Mouse (Mus musculus) R1 (cell line): ENCODE results near the gene 4933425L06Rik.

ENCODE experiments used
- DNase-seq: peaks from one replicate; pipeline ENCODE4 v3.0.0-alpha.2; 2018; ENCODE audit warnings: low read depth, low spot score

Gene 4933425L06Rik

DNA sequence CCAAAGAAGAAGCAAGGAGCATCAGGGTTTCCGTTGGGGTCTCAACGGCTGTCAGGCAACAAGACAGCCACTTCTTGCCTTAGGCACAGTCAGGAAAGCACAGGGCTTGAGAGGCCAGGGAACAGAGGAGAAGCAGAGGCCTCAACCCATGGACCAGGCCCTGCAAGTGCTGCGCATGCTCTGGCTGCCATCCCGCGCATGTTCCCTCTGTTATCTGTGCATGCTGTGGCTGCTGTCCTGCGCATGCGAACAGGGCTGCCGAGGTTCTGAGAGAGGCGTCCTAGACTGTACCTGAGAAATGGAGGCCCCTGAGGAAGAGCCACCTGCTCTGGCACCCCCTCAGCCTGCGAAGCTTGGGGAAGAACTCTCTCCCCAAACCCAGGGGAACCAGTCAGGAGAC lies at the start of gene 4933425L06Rik:
Gene 4933425L06Rik, plus strand, starts transcription at position 261 of the 400 bp plus-strand sequence.
- peak; percentile 42 for DNase-seq

DNA sequence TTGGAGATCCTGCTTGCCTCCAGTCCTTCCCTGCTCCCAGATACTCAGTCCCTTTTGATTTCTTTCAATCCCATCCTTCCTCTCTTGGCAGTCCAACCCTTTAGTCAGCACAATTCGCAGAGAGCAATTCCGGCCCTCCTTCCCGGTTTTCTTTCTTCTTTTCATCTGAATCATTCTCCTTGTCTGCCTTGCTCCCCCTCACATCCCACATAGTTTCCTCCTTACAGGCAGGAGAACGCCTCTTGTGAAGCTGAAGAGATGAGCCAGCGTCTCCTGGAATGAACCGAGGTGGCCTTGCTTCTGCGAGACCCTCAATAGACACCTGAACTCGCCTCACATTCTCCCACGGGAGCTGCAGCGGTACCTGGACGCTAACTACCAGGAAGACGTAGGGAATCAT lies 44.1 kb upstream of the 4933425L06Rik start:
- DNase-seq: no peak

DNA sequence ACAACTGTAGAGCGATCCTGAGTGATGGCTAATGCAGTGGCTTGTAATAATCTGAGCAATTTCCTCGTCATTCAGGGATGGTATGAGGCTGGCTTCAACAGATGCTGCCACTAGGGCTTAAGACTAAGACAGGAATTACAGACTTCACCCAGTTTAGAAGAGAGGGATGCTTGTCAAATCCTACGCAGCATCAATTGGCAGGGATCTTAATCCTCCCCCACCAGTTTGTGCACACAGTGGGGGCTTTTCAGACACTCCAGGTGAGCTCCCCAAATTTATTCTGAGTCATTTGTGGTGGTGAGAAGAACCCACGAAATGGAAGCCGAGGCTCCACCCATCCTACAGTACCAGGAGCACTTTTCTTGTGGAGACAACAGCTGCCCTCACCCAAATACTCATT lies 43.6 kb upstream of the 4933425L06Rik start:
- DNase-seq: no peak

DNA sequence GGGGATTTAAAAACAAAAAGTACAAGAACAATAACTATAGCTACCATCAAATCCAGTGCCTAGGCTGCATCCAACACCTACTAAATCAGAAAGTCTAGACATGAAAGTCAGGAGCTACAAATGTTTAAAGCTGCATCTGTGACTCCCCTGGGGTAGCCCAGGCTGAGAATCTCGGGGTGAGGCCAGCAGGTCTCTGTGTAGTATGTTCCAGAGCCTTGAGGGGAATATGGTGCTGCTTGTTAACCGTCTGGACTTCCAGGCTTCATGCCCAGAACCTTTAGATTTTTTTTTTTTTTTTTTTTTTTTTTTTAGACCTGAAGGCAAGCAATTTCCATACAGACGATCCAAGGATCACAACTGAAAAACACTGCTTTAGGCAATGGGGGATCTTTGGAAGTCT lies 38.0 kb upstream of the 4933425L06Rik start:
- no peak for DNase-seq

DNA sequence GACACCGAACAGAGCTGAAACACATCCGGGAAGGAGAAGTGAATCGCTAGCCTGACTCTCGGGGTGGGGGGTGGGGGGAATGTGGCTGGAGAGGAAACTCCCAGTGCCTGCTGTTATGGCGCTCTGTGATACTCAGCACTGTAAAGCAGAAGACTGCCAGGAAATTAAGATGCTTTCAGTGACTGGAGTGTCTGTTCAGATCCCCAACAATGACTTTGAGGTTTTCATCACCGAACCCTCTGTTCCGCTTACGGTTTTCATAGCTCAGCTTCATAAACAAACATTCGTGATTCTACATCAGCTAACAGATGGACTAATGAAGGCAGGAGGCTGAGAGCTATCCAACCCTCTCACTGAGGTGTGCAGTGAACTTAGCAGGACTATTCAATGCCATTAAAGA lies 34.5 kb upstream of the 4933425L06Rik start:
- no peak for DNase-seq

DNA sequence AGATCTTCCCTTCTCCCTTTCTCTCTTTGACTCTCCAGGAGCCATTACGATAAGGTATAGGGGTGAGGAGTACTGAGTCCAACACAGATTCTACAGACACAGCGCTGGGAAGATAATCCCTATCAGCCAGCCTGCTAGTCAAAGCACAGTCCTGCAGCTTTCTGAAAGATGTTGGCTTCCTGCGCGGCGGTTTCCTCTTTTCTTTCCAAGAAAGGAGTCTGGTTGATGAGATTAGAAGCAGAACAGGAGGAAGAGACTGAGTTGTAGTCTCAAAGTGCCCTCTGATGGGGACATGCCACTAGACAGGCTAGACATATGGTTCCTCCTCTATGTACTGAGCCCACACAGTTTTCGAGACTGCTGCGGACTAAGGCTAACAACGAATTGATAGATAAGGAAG lies 33.3 kb upstream of the 4933425L06Rik start:
- DNase-seq: no peak

DNA sequence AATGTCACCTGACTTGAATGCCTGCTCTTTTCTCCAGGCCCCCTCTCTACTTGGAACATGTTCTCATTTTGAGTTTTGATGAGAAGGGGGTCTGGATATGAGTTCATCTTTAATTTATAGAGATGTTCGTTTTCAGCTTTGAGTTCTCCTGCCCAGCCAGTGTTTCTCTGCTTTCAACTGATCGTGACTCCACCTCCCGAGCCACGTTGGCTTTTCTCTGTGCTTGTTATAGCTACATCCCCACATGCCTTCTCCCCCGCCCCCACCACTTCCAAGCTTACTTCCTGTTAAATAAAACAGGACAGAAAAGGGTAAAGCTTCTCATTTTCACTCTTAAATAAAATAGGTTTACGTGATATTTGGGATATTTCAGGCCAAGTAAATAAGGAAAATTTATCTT lies 30.5 kb upstream of the 4933425L06Rik start:
- no peak for DNase-seq

DNA sequence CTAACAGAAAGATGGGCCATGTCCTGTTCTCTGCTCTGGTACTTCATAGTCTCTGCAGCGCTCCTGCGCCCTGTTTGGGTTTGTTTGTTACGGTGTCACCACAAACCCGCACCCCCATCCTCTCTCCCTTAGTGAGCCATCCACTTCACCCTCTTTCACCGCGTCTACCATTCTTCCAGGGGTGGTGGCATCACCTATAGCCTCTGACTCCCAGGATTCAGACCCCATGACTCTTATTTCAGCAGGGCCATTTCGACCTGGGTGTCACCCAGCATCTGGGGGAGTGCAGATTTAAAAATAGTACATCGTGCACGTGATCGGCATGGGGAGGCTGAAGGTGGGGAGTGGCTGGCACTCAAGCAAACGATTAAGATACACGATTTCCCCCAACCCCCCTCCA lies 28.3 kb upstream of the 4933425L06Rik start:
- no peak for DNase-seq

DNA sequence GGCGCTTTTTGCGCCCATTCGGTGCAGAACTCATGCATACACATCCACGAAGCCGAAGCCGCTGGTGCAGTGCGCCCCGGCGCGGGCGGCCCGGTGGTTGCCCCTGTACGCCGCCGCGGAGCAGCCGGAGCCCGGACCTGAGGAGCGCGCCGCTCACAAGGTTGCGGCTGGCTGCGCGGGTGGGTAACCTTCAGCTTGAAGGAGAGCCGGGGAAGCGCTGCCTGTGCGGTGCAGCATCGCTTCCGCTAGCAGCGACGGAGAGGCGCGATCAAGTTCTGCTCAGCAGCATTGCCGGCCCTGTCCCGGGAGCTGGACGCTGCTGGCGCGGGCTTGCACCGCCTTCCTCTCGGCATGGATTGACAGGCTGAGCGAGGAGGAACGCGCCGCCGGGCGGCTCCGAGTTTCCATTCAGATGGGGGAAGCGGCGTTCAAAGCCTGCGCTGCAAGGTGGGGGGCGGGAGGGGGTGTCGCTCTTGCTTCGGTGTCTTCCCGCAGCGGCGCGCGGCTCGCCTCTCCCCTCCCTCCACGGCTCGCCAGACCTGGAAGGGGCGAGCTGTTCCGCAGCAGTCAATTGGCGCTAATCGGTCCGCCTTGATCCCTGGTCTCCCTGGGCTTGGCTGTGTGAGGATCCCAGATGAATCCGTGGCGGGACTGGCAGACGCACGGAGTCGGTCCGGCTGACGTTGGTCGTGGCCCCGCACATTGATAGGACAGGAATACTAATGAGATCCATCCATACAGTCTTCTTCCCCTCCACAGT lies 27.6 kb upstream of the 4933425L06Rik start, which contains the start of gene Rgs7bp:
Gene Rgs7bp, minus strand, starts transcription at position 750 of the 760 bp plus-strand sequence.
- DNase-seq: peak; percentile 72

DNA sequence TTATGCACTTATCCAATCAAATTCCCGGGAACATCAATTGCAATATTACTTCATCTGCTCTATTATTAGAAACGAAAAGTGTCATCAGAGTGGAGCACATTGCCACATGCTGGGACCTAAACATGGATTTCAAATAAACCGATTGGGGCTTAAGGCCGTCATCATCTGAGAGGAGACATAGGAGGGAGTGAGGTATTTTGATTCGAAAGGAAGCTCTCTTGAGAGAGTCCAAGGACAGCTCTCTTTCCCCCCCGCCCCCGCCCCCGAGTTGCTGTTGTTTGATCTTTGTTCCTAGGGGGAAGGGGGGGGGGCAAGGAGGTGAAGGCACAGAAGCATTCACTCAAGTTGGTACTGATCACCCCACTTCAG lies 27.0 kb upstream of the 4933425L06Rik start:
- DNase-seq: no peak

DNA sequence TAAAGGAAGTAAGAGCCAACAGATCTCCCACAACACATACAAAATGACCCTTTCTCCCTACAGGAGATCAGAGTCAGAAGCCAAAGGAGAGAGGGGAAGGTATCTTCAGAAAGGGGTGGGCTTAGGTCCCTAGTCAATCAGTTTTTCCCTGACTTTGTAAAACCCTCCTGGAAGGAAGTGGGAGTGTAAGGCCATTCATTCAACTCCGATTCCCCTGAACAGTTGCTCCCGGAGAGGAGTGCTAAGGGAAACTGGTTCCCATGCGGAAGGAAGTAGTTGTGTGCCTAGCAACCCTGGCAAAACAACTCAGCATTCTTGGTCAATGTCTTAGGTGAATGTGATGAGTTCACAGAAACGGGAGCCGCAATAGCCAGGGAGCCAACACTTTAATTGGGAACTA lies 26.5 kb upstream of the 4933425L06Rik start:
- peak; percentile 73 for DNase-seq

DNA sequence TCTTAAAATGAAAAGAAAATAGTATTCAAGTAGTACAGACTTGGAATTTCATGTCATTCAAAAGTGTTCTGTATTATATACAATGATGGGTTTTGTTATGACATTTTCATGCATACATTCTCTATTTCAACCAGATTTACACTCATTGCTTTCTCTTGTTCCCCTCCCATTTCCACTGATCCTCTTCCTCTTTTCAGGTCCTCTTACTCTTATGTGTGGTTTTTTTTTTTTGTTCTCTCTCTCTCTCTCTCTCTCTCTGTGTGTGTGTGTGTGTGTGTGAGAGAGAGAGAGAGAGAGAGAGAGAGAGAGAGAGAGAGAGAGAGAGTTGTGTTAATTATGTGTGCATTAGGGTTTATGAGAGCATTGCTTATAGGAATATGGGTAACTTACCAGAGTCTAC lies 15.8 kb upstream of the 4933425L06Rik start:
- no peak for DNase-seq

DNA sequence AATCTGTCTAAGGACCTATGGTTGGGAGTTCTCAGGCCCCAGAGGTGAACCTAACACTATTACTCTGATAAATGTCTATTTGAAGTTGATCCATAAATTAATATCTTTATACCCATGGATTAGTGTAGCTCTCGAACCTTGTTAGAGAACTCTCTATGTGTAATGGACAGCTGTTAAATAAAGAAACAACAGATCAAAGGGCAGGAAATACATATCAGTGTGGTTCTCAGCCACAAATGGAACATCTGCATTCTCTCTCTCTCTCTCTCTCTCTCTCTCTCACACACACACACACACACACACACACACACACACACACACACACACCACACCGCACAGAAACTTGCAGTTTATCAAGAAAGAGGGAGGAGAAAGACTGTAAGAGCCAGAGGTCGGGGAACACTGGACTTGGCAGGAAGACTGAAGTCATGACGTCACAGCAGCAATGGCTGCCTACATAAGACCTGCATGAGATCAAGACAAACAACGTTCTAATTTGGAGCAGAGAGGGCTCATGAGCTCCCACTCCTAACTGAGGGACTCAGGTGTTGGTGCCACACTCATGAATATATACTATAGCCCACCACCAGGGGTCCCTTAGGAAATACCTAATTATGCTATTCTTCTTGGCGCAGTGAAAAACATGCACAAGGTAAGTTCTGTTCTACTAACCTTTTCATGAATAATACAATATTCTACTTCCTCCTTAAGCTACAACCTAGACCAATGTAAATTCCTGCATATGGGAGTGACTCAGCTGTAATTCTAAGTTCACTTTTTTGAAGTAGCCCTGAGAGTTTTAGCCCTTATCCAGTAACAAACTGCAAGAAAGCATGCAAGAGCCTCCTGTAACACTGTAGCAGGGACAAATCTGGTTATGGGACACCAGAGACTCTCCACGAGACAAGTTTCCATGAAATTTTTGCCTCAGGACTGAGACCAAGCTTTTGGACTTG lies 14.8 kb upstream of the 4933425L06Rik start:
- DNase-seq: peak; percentile 44

DNA sequence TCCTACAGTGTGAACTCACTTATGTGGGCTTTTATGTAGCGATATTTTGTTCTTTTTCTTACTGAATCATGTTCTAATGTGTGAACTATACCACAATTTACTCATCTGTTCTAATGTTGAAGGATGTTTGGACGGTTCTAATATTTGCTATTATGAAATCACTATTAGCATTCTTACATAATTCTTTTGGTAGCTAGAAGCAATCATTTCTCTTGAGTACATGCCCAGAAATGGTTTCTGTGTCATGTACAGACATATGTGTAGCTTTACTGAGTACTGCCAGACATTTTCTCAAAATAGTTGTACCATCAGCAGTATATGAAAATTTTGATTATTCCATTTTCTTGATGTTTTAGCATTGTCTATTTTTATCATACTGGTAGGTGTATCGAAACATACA lies 7.4 kb downstream of the 4933425L06Rik start:
- DNase-seq: no peak

DNA sequence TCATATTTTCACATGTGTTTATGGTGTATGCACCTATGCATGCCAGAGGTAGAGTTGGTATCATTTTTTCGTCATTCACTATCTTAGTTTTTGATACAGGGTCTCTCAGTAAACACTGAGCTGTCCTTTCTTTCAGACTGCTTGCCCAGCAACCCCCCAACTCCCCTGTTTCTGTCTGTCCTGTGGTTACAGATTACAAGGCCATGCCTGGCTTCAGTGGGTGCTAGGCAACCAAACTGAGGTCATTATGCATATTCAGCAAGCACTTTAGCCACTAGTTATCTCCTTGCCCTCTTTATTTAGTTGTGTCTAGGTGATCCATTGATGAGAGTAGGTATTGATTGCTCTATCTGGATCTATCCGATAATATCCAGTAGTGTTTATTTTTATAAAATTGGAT lies 14.4 kb downstream of the 4933425L06Rik start:
- DNase-seq: no peak

DNA sequence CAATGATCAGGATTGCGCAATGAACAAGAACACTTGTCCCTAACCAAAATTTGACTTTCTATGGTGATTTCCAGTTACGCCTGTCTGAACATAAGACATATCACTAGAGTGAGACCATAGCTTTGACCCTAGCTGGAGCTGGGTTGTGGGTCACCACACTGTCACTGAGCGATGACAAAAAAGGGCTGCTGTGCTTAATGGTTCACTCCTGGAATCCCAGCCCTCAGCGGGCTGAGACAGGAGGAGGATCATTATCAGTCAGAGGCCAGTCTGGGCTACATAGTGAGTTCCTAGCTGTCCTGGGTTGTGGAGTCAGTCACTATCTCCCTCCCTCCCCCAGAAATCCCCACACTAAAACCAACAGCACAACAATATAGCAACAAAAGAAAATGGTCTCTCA lies 18.8 kb downstream of the 4933425L06Rik start:
- no peak for DNase-seq

DNA sequence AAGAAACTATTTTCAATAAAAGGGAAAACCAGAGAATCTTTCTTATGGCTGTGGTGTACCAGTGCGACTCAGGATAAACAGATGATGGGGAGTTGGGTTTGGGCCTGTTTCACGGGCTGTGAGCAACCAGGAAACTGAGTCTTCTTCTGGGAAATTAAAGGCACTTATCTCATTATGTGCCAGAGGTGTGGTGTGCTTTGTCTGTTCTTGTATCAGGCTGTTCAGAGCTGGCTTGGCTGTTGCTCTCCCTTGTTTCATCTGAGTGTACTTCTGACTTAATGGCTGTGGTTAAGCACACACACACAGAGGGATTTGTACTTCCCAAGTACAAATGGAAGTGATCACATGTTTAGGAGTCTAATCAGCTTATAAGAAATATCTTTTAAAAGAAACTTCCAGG lies 22.5 kb downstream of the 4933425L06Rik start:
- DNase-seq: no peak

DNA sequence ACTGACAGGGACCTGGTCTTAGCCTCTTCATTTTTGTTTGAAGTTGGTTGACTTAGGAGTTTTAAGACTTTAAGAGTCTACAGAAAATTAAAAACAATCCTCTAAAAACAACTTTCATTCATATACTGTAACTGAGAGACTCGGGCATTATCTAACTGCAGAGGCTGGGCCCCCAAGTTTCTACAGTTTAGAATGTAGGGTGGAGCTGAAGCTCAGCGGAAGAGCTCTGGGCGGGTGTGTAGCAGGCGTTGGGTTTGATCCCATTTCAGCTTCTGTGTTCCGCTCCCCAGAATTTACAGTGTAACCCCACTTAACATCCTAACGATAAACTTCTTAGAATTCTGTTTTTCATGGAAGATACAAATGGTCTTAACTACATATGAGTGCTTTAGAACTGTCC lies 29.7 kb downstream of the 4933425L06Rik start:
- no peak for DNase-seq

DNA sequence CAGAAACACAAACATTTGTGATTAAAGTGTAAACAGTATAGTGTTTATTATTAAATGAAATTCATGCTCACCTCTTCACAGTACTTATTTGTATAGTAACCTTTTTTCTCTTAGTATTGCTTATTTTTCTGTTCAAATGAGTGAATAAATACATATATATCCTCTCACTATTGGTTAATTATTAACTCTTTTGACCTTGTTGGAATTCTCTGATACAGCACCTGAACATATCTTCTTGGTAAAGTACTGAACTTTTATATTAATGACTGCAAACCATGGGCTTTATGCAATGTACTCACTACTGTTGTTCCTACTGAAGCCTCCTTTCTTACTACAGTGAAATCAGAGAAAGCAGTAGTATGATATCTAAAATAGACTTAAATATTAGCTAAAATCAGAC lies 39.7 kb downstream of the 4933425L06Rik start:
- DNase-seq: no peak

DNA sequence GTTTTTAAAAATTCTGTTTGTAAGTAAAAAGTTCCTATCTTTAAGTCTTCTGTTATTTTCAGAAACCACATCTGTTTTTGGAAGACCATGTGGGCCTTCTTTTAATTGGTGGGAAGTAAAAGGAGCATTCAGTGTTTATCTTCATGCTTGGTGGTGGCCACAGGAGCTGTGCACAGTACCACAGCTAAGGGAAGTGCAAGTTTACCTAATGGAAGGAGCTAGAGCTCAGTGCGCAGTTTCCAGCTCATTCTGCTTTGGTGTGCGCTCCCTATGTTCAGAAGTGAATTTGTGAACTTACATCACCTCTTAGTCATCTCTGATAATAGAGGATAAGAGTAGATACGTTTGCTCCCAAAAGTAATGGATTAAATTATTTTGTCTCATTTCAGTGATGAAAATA lies 40.2 kb downstream of the 4933425L06Rik start:
- DNase-seq: no peak

DNA sequence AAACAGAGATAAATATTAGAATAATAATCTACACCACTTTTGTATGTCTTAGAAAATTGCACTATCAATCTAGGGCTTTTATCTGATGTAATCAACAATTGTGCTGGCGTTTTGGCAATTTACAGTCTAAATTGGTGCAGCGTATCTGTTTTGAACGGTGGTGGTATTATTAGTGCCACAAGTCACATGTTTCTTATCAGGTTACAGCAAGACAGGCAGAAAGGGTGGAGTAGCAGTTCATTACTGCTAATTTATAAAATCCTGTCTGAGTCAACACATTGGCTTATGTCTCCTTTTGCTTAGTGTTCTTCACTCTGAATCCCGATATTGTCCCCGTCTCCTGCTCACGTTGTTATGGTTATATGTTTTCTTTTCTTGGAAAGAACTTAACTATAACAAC lies 48.2 kb downstream of the 4933425L06Rik start:
- no peak for DNase-seq

DNA sequence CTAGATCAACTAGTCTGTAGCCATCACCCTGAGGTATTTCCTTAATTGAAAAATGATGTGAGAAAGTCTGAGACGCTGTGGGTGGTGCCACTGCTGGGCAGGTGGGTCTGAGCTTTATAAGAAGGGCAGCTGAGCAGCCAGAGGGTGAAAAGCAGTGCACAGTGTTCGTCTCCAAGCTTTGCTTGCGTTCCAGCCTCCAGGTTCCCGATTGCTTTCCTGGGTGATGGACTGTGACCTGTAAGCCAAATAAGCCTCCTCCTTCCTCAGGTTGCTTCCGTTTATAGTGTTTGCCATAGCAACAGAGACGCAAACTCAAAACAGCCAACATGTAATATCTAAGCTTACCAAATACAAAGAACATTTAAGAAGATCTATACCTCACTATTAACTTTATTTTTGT lies 50.4 kb downstream of the 4933425L06Rik start:
- DNase-seq: no peak

DNA sequence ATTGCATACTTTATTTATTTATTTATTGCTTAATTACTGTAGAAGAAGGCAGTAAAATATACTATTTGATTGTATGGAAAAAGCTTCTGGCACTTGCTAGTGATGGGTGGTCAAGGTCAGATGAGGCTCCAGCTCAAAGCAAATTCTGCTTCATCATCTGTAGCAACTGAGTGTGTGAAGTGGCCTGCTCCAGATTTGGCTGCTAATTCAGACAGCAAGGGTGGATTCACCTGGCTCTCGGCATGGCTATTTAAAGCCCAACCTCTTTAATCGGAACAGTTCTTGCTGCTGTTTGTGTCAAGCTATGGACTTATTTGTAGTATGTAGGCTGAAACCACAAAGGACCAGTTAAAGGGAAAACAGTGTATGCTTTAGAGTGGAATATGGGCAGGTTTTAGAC lies 50.9 kb downstream of the 4933425L06Rik start:
- no peak for DNase-seq
